Mouse (Mus musculus): ENCODE results near the gene Spg11. TPM values are rescaled to one million over a fixed set of nuclear protein-coding genes. Genes with fewer than 3 reads are reported as not detected.
"Not testable (repeated sequence)": the region's sequence is repeated elsewhere in the genome, so short reads cannot be mapped to it uniquely, and the experiment has no call there.

Spg11 gene
- total RNA-seq, 1 experiment from 2014 or later, result 15.3 TPM

GRCm38 (mm10) chr2:122065200-122065969 lies 52.8 kb downstream of the Spg11 start:
- peak; percentile 44 for DNase-seq

GRCm38 (mm10) chr2:122059365-122060115 lies 58.6 kb downstream of the Spg11 start:
- DNase-seq, result no peak

- DNase-seq, result no peak
These were observed 74.3 kb downstream of the Spg11 start for GRCm38 (mm10) chr2:122043926-122044325.

- no peak for DNase-seq
These were observed 82.1 kb downstream of the Spg11 start for GRCm38 (mm10) chr2:122036064-122036463.

GRCm38 (mm10) chr2:122031970-122032369 lies 86.2 kb downstream of the Spg11 start:
- DNase-seq, result no peak

- peak; percentile 69 for DNase-seq
These were observed 89.2 kb downstream of the Spg11 start for GRCm38 (mm10) chr2:122028756-122029700.

GRCm38 (mm10) chr2:122027862-122028755 lies 90.1 kb downstream of the Spg11 start, which contains the start of gene Eif3j1:
Gene Eif3j1, plus strand, starts transcription at chr2:122028546.
- peak; percentile 95 for DNase-seq

GRCm38 (mm10) chr2:122027091-122027490 lies 91.1 kb downstream of the Spg11 start:
- not testable (repeated sequence) for DNase-seq

- DNase-seq, result no peak
These were observed 95.9 kb downstream of the Spg11 start for GRCm38 (mm10) chr2:122022284-122022683.

- DNase-seq, result no peak
These were observed 99.5 kb downstream of the Spg11 start for GRCm38 (mm10) chr2:122018705-122019104.

- DNase-seq, result no peak
These were observed 106.7 kb downstream of the Spg11 start for GRCm38 (mm10) chr2:122011441-122011840.

- no peak for DNase-seq
These were observed 109.4 kb downstream of the Spg11 start for GRCm38 (mm10) chr2:122008832-122009231.

Small RNAs within 50 kb of the gene (microRNA-seq; reads per million reads assigned to microRNA genes)
- gene Gm47314, result 0 to 0.38 reads per million in 2 experiments

Other genes with a start within 250 kb of the Spg11 start
- 34.6 and 35.6 TPM in 2 replicates for gene Ctdspl2, start 162.4 kb downstream of the Spg11 start, total RNA-seq (2021)
- gene Mageb3, start 162.3 kb downstream of the Spg11 start, total RNA-seq (2021), result not detected in 2 replicates
- 17.8 and 18.1 TPM in 2 replicates for gene Eif3j1, start 89.8 kb downstream of the Spg11 start, total RNA-seq (2021)
- gene B2m, start 29.3 kb upstream of the Spg11 start, total RNA-seq (2021), result 400 and 401 TPM in 2 replicates
- not detected in 2 replicates for gene Trim69, start 42.3 kb upstream of the Spg11 start, total RNA-seq (2021)
- 0.26 TPM in 1 of 2 replicates, not detected in the other for gene Patl2, start 67.8 kb upstream of the Spg11 start, total RNA-seq (2021)
- not detected in 2 replicates for gene Terb2, start 67.9 kb upstream of the Spg11 start, total RNA-seq (2021)
- gene Sord, start 116.4 kb upstream of the Spg11 start, total RNA-seq (2021), result 61.6 and 101 TPM in 2 replicates
- 0.07 and 0.11 TPM in 2 replicates for gene Duox2, start 180.1 kb upstream of the Spg11 start, total RNA-seq (2021)
- gene Duoxa2, start 180.5 kb upstream of the Spg11 start, total RNA-seq (2021), result not detected in 2 replicates
- gene Duoxa1, start 195.3 kb upstream of the Spg11 start, total RNA-seq (2021), result 0.41 TPM in 1 of 2 replicates, not detected in the other
- gene Duox1, start 197.3 kb upstream of the Spg11 start, total RNA-seq (2021), result 0.08 TPM in 1 of 2 replicates, not detected in the other

Data from adrenal gland, postnatal 14 days (tissue).